Mouse (Mus musculus) testis, adult 2 months (tissue): ENCODE measurements around the gene D430019H16Rik. TPM values are rescaled to one million over a fixed set of nuclear protein-coding genes. Genes with fewer than 3 reads are reported as not detected.

Experiments used
- H3K27ac ChIP-seq: fragments of 200-500 bp; 2 replicates; pipeline ENCODE4 v1.5.1; 2012; ENCODE audit warnings: low read depth, low read length; ENCODE audit not compliant: control insufficient read depth, insufficient read depth
- H3K27me3 ChIP-seq: fragments of 200-500 bp; 2 replicates; pipeline ENCODE4 v1.6.1; 2012; ENCODE audit warnings: mild to moderate bottlenecking, low read length, moderate library complexity; ENCODE audit not compliant: control insufficient read depth, insufficient read depth
- H3K36me3 ChIP-seq: fragments of 200-500 bp; 2 replicates; pipeline ENCODE4 v1.6.1; 2012; ENCODE audit warnings: mild to moderate bottlenecking, low read length; ENCODE audit not compliant: control insufficient read depth, insufficient read depth
- H3K4me1 ChIP-seq: fragments of 200-500 bp; 2 replicates; pipeline ENCODE4 v1.6.1; 2012; ENCODE audit warnings: low read length; ENCODE audit not compliant: control insufficient read depth, insufficient read depth
- H3K4me3 ChIP-seq: fragments of 200-500 bp; 2 replicates; pipeline ENCODE4 v1.5.1; 2012; ENCODE audit warnings: low read depth, mild to moderate bottlenecking, low read length, moderate library complexity, mixed read lengths; ENCODE audit not compliant: control insufficient read depth
- CTCF ChIP-seq: fragments of 200-500 bp; IDR thresholded peaks from 2 replicates; pipeline ENCODE4 v1.5.1; 2012; ENCODE audit warnings: low read depth, mild to moderate bottlenecking, inconsistent platforms, low read length, moderate library complexity; ENCODE audit not compliant: control insufficient read depth, insufficient read depth, insufficient replicate concordance
- POLR2A ChIP-seq: fragments of 200-500 bp; IDR thresholded peaks from 2 replicates; pipeline ENCODE4 v1.6.1; 2012; ENCODE audit warnings: low read depth, mild to moderate bottlenecking, inconsistent platforms, low read length, moderate library complexity; ENCODE audit not compliant: control insufficient read depth
- polyA plus RNA-seq: library from polyadenylated mRNA; depleted of rRNA; stranded (reverse); fragments of >200 nt; gene quantifications from 2 replicates; pipeline ENCODE4 v1.2.3, GENCODE M21; 2012; rRNA removed

The D430019H16Rik gene
- polyA plus RNA-seq, result 0.67 and 0.88 TPM in 2 replicates

DNA sequence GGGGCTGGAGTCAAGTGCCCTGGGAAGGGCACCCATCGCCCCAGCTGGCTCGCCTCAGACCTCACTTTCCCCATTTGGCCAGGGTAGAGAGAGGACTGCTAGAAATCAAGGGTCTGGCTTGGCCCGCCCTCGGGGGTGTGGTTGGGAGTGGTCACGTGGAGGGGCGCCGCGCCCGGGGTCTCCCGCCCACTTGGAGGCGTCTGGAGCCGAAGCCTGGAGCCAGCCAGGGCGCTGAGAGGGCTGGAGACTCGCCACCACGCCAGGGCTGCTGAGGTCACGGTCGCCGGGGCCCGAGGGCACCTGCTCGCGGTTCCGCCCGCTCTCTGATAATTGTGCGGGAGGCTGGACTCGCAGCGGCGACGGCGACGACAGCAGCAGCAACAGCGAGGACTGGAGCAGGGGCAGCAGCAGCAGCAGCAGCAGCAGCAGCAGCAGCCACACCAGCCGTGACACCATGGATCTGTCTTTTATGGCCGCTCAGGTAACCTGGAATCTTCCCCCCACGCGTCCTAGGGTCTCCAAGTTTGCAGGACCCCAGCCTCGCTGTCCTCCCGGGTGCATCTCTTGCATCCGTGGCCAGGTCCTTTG lies at the start of gene D430019H16Rik:
Gene D430019H16Rik (plus strand): TSS at position 187 of the 588 bp plus-strand sequence.
- Histone ChIP-seq H3K27me3 (no peaks in the 10 kb centered on the region), H3K4me1 (peaks cover 10% of the 10 kb centered on the region), H3K4me3 (peak within 1 kb of the TSS; percentile 18), H3K27ac (no peak within 1 kb of the TSS), H3K36me3 (no peaks in the 10 kb centered on the region)
- no peak for TF ChIP-seq POLR2A
- no peak for TF ChIP-seq CTCF

GRCm38 (mm10) chr12:105406008-105406407 lies 47.6 kb upstream of the D430019H16Rik start:
- Histone ChIP-seq H3K4me3 (no peak overlapping the region), H3K36me3 (no peaks in the 10 kb centered on the region), H3K27ac (no peak overlapping the region), H3K4me1 (no peaks in the 10 kb centered on the region), H3K27me3 (no peaks in the 10 kb centered on the region)
- no peak for TF ChIP-seq POLR2A
- TF ChIP-seq CTCF, result no peak

DNA sequence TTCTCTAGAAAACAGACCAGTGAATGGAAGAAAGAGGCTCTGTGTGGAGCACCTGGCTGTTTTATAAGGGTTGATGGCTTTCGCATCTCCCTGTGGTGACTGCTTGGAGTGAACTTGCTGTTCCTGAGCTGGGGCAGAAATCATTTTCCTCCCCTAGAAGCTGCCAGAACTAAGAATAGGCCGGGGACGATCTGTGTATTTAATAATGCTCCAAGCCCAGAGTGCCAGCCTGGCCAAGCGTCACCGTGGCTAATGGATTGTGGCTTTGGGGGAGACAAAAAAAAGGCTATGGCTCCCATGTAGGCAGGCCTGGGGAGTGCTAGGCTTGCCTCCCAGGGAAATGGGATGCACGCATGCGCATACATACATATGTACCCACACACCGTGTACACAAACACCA lies 39.7 kb upstream of the D430019H16Rik start:
- no peaks in the 10 kb centered on the region for H3K4me1 ChIP-seq
- H3K27me3 ChIP-seq, result no peaks in the 10 kb centered on the region
- H3K27ac ChIP-seq, result no peak overlapping the region
- H3K36me3 ChIP-seq, result no peaks in the 10 kb centered on the region
- TF ChIP-seq POLR2A (no peak), CTCF (no peak)
- no peak overlapping the region for H3K4me3 ChIP-seq

DNA sequence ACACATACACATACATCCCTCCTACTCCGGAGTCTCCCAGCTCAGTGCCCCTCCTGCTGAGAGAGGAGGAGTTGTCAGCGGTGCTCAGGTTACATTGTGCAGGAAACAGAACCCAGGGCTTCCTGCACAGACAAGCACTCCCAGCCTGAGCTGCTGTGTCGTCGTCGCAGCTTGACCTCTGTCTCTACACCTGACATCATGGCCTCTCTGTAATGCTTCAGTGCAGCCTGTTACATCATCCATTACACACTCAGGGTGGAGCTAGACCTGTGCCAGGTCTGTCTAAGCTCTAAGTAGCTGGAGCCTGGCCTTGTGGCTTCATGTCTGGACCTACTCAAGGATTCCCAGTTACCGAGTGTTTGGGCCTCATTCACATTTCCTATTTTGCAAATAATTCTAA lies 33.2 kb upstream of the D430019H16Rik start:
- no peak overlapping the region for H3K27ac ChIP-seq
- H3K27me3 ChIP-seq, result no peaks in the 10 kb centered on the region
- H3K4me1 ChIP-seq, result no peaks in the 10 kb centered on the region
- TF ChIP-seq POLR2A, result no peak
- no peak for TF ChIP-seq CTCF
- no peaks in the 10 kb centered on the region for H3K36me3 ChIP-seq
- no peak overlapping the region for H3K4me3 ChIP-seq

DNA sequence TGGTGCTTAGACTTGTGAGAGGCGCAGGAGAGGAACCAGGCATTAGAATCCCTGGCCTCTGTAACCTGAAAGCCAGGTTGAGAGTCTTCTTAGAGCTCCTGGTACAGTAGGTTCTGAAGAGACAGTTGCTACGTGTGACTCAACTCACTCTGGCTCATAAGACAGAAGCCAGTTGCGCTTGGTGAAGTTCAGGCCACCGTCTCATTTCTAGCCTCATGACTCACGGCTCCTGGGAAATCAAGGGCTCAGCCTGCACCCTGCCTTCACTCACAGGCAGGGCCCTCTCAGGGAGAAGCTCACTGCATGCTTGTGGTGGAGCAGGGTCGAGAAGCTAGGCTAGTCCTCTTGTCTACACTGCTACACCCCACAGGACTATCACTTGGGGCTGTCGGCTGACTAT lies 27.1 kb upstream of the D430019H16Rik start:
- Histone ChIP-seq H3K27me3 (no peaks in the 10 kb centered on the region), H3K4me3 (no peak overlapping the region), H3K36me3 (no peaks in the 10 kb centered on the region), H3K4me1 (no peaks in the 10 kb centered on the region; the same call in 1 of the 2 replicates), H3K27ac (no peak overlapping the region)
- no peak for TF ChIP-seq CTCF
- TF ChIP-seq POLR2A, result no peak

DNA sequence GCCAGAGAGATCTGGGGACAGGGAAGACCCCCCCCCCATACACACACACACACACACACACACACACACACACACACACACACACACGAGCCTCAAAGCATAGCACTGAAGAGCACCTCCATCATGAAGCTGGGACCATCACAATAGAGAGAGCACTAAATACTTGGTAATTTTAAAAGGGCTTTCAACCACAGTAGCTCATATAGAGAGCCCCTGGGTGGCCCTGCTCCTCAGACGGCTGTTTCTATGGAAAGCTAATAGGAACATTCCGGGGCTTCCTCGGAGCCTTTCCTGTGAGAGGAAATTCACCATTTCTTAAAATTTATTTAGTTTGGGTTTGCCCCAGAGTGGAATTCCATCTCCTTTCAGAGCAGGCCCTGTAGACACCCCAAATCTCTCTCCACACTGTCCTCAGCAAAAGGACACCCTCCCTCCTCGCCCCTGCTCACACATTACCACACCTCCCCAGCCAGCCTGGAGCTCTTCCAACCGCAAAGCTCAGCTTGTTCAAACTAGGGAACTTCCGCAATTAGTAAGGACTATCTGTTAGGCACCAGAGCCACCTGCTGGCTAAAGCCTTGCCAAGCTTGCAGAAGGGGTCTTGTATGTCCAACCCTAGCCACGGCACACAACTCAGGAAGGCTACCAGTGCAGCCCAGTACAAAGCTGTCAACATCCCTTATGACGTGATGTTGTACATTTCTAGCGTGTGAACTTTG lies 26.5 kb upstream of the D430019H16Rik start:
- TF ChIP-seq POLR2A, result no peak
- TF ChIP-seq CTCF, result peak; percentile 43; the same call in 1 of the 2 replicates
- Histone ChIP-seq H3K27me3 (no peaks in the 10 kb centered on the region), H3K27ac (no peak overlapping the region)

DNA sequence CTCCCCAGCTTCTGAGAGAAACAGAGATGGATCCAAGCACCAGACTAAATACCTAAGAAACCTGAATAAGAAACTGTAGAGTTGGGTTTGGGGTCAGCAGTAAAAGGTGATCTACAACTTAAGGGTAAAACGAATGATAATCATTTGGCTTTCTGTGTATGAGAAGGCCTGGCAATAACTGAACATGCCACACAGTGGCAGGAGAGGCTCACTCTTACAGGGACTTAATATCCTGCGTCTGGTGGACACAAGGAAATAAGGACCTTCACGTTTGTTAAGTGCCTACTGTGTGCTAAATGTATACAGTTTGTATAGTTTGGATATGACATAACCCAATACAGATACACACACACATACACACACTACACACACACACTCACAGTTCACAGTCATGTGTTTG lies 21.8 kb upstream of the D430019H16Rik start:
- H3K4me3 ChIP-seq, result no peak overlapping the region
- no peaks in the 10 kb centered on the region for H3K36me3 ChIP-seq
- H3K27ac ChIP-seq, result no peak overlapping the region
- H3K4me1 ChIP-seq, result no peaks in the 10 kb centered on the region; the same call in 1 of the 2 replicates
- no peaks in the 10 kb centered on the region for H3K27me3 ChIP-seq
- no peak for TF ChIP-seq CTCF
- TF ChIP-seq POLR2A, result no peak

More for the DNA sequence above, 26.5 kb upstream of the D430019H16Rik start:
- Histone ChIP-seq H3K4me1 (no peaks in the 10 kb centered on the region; the same call in 1 of the 2 replicates), H3K36me3 (no peaks in the 10 kb centered on the region), H3K4me3 (no peak overlapping the region)
